Mouse (Mus musculus): Measurements from ENCODE around the gene Atf7. TPM values are rescaled to one million over a fixed set of nuclear protein-coding genes. Genes with fewer than 3 reads are reported as not detected.

The Atf7 gene
- 129 and 140 TPM in 2 replicates for polyA plus RNA-seq (2012; rRNA removed)

DNA sequence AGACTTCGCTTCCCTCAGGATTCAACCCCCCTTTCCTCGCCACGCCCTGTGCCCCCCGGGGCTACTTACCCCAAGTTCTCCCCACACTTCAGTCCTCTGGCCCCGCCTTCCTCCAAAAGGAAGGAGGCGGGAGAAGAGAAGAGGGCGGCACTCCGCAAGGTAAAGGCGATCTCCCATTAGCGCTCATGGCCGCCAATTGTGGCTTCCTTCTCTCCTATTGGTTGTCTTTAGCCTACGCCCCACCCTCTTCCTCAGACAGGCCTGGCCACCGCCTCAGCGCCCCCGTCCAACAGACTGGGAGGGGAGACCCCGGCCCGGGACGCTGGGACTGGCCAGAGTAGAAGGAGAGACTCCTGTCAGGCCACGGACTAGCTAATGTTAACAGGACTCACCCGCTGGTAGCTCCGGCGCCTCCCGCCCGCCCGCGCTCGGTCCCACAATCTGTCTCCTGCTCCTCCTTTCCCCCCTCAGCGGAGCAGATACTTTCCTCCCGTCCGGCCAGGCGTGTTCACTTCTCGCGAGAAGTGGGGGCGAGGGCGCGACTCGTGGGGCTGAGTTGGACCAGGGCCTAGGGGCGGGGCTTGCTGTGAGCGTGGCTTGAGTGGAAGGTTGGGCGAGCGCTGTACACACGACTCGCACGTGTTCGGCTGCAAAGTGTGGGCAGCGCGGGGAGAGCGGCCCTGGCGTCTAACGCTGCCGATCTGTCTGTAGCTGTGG, at the start of gene Atf7, which contains the start of gene Gm28047:
Atf7 (minus strand) TSS at position 495 of the 717 bp plus-strand sequence.
Gm28047 (minus strand) TSS at position 98 of the 717 bp plus-strand sequence.
- under 1% methylated on average over 51 of the region's 51 CpGs for WGBS
- Histone ChIP-seq H3K36me3 (ENCODE audit: control insufficient read depth, insufficient read depth, low read length) (no peaks in the 10 kb centered on the region), H3K4me1 (replicated peaks; ENCODE audit: control insufficient read depth, insufficient read depth, low read length) (peaks cover 9% of the 10 kb centered on the region), H3K27me3 (ENCODE audit: control insufficient read depth, insufficient read depth, low read length) (no peaks in the 10 kb centered on the region), H3K4me3 (ENCODE audit: control insufficient read depth, insufficient read depth, low read length) (peak within 1 kb of the TSS; percentile 73), H3K27ac (ENCODE audit: control insufficient read depth, insufficient read depth, low read length) (peak within 1 kb of the TSS; percentile 39; the same call in 1 of the 2 replicates)
- TF ChIP-seq POLR2A (IDR thresholded peaks at IDR 0.05; ENCODE audit: control insufficient read depth, extremely low read depth, insufficient read depth, low read length, poor library complexity) (peak; percentile 50), CTCF (IDR thresholded peaks at IDR 0.05; ENCODE audit: borderline replicate concordance, control insufficient read depth, extremely low read depth, insufficient read depth, low read length, poor library complexity) (0 out of 2 replicates have a peak, but pooled peaks have one; percentile 35)
- peak; percentile 100 for DNase-seq

DNA sequence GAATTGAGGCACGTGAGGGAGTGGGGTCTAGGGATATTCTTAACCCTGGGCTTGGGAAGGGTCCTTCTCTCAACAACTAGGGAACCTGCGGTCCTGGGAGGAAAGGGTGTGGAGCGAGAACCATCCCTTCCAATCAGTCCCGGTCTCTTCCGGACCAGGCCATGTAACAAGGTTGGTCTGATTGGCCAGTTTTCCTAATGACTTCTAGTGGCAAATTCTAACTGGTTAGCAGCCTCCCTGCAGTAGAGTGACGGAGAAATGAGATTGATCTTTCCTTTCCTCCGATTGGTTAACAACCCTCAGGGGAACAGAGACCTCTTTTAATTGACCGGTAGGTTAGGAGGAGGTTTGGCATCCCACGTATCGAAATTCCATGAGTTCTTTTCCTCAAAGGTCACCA, 48.3 kb upstream of the Atf7 start:
- Histone ChIP-seq H3K27ac (ENCODE audit: control insufficient read depth, insufficient read depth, low read length) (no peak overlapping the region), H3K36me3 (ENCODE audit: control insufficient read depth, insufficient read depth, low read length) (no peaks in the 10 kb centered on the region), H3K4me1 (replicated peaks; ENCODE audit: control insufficient read depth, insufficient read depth, low read length) (peaks cover 15% of the 10 kb centered on the region), H3K4me3 (ENCODE audit: control insufficient read depth, insufficient read depth, low read length) (no peak overlapping the region), H3K27me3 (ENCODE audit: control insufficient read depth, insufficient read depth, low read length) (peaks cover 12% of the 10 kb centered on the region)
- WGBS, result 59% methylated on average over 10 of the region's 10 CpGs
- TF ChIP-seq POLR2A (IDR thresholded peaks at IDR 0.05; ENCODE audit: control insufficient read depth, extremely low read depth, insufficient read depth, low read length, poor library complexity) (no peak), CTCF (IDR thresholded peaks at IDR 0.05; ENCODE audit: borderline replicate concordance, control insufficient read depth, extremely low read depth, insufficient read depth, low read length, poor library complexity) (no peak)
- no peak for DNase-seq

DNA sequence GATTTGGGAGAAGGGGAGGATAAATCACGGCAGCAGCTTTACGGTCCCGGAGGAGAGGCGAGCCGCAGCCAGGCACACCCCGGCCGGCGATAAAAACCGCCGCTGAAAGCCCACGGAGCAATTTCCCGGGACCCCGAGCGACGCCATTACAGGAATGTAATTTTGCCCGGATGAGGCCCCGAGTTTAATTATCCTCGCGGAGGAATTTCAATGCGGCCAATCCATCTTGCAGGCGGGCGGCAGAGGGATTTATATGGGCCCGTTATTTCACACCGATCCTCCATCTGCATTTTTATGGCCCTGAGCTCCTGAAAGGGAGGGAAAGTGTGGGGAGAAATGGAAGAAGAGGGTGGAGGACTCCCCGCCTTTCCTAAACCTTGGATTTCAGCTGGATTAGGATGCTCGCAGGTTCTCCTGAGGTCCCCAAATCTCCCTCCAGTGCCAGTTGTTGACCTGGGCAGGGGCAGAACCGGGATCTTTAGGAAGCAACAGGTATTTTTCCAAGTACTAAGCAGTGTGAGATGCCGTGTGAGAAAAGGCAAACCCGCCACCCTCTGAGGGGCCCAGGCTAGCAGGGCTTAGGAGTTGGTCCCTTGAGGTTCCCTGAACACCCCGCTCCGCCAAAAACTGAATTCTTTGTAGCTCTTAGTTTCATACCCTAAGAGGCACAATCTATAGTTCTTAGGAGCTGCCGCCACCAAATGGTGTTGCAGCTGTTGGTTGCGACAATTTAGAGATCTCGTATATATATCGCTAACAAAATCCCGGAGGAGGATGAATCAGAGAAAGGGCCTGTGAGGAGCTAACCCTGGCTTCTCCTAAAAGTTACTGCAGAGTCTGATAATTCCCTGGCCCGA, 47.2 kb upstream of the Atf7 start, which contains the start of gene Atp5g2:
Atp5g2 (minus strand) TSS at position 138 of the 857 bp plus-strand sequence.
- H3K27ac ChIP-seq (ENCODE audit: control insufficient read depth, insufficient read depth, low read length), result peak within 1 kb of the TSS; percentile 37; the same call in 1 of the 2 replicates
- peak within 1 kb of the TSS; percentile 32 for H3K4me3 ChIP-seq (ENCODE audit: control insufficient read depth, insufficient read depth, low read length)
- peaks cover under 1% of the 10 kb centered on the region; the same call in 1 of the 2 replicates for H3K36me3 ChIP-seq (ENCODE audit: control insufficient read depth, insufficient read depth, low read length)
- H3K27me3 ChIP-seq (ENCODE audit: control insufficient read depth, insufficient read depth, low read length), result peaks cover 12% of the 10 kb centered on the region
- TF ChIP-seq CTCF (IDR thresholded peaks at IDR 0.05; ENCODE audit: borderline replicate concordance, control insufficient read depth, extremely low read depth, insufficient read depth, low read length, poor library complexity) (no peak), POLR2A (IDR thresholded peaks at IDR 0.05; ENCODE audit: control insufficient read depth, extremely low read depth, insufficient read depth, low read length, poor library complexity) (no peak)
- 24% methylated on average over 37 of the region's 37 CpGs for WGBS
- DNase-seq, result peak; percentile 8
- H3K4me1 ChIP-seq (replicated peaks; ENCODE audit: control insufficient read depth, insufficient read depth, low read length), result peaks cover 15% of the 10 kb centered on the region

DNA sequence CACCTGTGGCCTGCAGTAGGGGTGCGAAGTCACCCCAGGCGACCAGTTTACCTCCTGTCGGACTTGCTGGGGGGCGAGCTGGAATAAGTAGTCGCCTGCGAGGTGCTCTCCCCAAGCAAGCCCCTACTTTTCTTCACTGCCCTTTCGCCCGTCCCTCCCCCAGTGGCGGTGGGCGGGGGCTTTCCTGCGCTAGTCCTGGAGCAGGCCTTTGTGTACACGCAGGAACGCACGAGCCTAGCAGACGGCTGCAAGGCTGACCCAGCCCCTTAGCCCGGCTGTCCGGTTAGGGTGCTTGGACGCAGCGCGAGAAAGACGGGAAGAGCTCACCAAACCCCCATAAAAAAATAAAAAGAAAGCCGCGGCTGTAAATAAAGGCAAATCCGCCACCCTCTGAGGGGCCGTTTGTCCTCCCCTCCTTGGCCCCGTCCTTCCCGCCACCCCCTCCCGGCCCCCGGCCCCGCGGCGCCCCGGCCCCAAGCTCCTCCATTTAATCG, 46.5 kb upstream of the Atf7 start:
- 4% methylated on average over 34 of the region's 34 CpGs for WGBS
- H3K4me3 ChIP-seq (ENCODE audit: control insufficient read depth, insufficient read depth, low read length), result peak overlapping the region; percentile 32
- H3K27me3 ChIP-seq (ENCODE audit: control insufficient read depth, insufficient read depth, low read length), result peaks cover 12% of the 10 kb centered on the region
- H3K27ac ChIP-seq (ENCODE audit: control insufficient read depth, insufficient read depth, low read length), result 0 out of 2 replicates have a peak overlapping the region, but pooled peaks have one; percentile 17
- TF ChIP-seq CTCF (IDR thresholded peaks at IDR 0.05; ENCODE audit: borderline replicate concordance, control insufficient read depth, extremely low read depth, insufficient read depth, low read length, poor library complexity), result no peak
- TF ChIP-seq POLR2A (IDR thresholded peaks at IDR 0.05; ENCODE audit: control insufficient read depth, extremely low read depth, insufficient read depth, low read length, poor library complexity), result no peak
- H3K4me1 ChIP-seq (replicated peaks; ENCODE audit: control insufficient read depth, insufficient read depth, low read length), result peaks cover 15% of the 10 kb centered on the region
- H3K36me3 ChIP-seq (ENCODE audit: control insufficient read depth, insufficient read depth, low read length), result peaks cover 8% of the 10 kb centered on the region
- peak; percentile 56 for DNase-seq

DNA sequence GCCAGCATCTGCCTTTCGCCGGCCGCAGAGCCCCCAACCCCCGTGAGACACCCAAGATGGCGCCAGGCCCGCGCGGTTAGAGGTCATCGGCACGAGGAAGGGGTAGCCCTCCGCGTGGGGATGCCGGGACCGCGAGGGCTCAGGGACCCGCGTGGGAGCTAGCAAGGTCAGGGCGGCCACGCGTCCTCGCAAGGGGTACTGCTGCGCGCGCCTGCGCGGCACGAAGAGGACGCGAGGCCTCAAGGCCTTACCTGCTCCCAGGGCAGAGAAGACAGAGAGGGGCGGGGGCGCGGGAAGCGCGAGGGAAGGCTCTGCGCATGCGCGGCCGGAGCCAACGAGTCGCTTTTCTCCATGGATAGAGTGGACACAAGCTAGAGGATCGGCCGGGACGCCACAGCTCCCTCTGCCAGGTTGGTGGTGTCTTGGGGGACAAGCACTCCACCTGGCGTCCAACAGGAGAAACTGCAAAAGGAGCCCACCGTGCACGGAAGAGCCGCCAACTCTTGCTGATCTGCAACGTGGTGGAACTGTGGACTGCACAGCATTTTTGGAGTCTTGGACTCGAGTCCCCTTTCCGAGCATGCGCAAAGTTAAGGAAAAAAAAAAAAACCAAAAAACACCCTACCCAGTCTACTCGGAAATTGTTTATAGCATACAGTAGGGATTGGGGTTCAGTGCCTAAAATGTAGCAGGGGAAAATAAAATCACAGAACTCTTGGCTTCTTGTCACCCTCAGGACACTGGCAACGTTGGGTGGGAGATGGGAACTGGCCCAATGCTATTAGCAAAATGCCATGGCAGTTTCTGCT, 45.7 kb upstream of the Atf7 start:
- peak; percentile 95 for DNase-seq
- peaks cover 12% of the 10 kb centered on the region for H3K27me3 ChIP-seq (ENCODE audit: control insufficient read depth, insufficient read depth, low read length)
- peak overlapping the region; percentile 80 for H3K4me3 ChIP-seq (ENCODE audit: control insufficient read depth, insufficient read depth, low read length)
- H3K27ac ChIP-seq (ENCODE audit: control insufficient read depth, insufficient read depth, low read length), result peak overlapping the region; percentile 3; the same call in 1 of the 2 replicates
- H3K4me1 ChIP-seq (replicated peaks; ENCODE audit: control insufficient read depth, insufficient read depth, low read length), result peaks cover 15% of the 10 kb centered on the region
- TF ChIP-seq POLR2A (IDR thresholded peaks at IDR 0.05; ENCODE audit: control insufficient read depth, extremely low read depth, insufficient read depth, low read length, poor library complexity) (peak; percentile 95), CTCF (IDR thresholded peaks at IDR 0.05; ENCODE audit: borderline replicate concordance, control insufficient read depth, extremely low read depth, insufficient read depth, low read length, poor library complexity) (peak; percentile 97)
- WGBS, result under 1% methylated on average over 53 of the region's 53 CpGs
- H3K36me3 ChIP-seq (ENCODE audit: control insufficient read depth, insufficient read depth, low read length), result peaks cover 9% of the 10 kb centered on the region
